Mouse (Mus musculus): ENCODE measurements around the gene A230050P20Rik. TPM values are rescaled to one million over a fixed set of nuclear protein-coding genes. Genes with fewer than 3 reads are reported as not detected.

Gene A230050P20Rik
- polyA plus RNA-seq, 1 experiment from 2014 or later: 6.9 TPM

DNA sequence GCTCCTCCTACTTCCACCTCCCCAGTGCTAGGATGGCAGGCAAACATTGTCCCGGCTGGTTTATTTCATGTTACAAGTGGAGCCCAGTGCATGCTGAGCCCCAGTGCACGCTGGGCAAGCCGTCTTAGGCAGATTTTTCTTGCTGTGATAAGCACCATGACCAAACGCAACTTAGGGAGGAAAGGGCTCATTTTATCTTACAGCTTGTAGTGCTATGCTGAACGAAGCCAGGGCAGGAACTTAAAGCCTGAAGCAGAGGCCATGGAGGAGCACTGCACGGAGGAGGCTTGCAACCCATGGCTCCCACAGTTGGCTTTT is 33.7 kb downstream of the A230050P20Rik start:
- Histone ChIP-seq H3K27ac (replicated peaks) (no peak overlapping the region), H3K27me3 (ENCODE audit: control insufficient read depth, insufficient read depth, low read length) (no peaks in the 10 kb centered on the region), H3K9ac (ENCODE audit: low read length) (no peak overlapping the region), H3K4me3 (ENCODE audit: low read depth, low read length) (no peak overlapping the region), H3K4me1 (replicated peaks; ENCODE audit: control insufficient read depth, insufficient read depth) (0 out of 2 replicates have a peak, but pooled peaks cover 4% of the 10 kb centered on the region), H3K9me3 (ENCODE audit: control insufficient read depth, low read length) (no peaks in the 10 kb centered on the region), H3K4me2 (replicated peaks; ENCODE audit: low read depth) (no peak overlapping the region), H3K36me3 (ENCODE audit: control insufficient read depth, insufficient read depth, low read length) (peaks cover 10% of the 10 kb centered on the region)
- WGBS: 23% methylated on average over 6 of the region's 6 CpGs
- DNase-seq (ENCODE audit: low spot score) (peak; percentile 26), ATAC-seq (ENCODE audit: low FRiP score, low TSS enrichment) (peak; percentile 12; the same call in 1 of the 2 replicates)
- no peak for TF ChIP-seq CTCF (IDR thresholded peaks at IDR 0.05; ENCODE audit: low read depth)
- no peak for TF ChIP-seq EP300 (optimal IDR thresholded peaks at IDR 0.05)

DNA sequence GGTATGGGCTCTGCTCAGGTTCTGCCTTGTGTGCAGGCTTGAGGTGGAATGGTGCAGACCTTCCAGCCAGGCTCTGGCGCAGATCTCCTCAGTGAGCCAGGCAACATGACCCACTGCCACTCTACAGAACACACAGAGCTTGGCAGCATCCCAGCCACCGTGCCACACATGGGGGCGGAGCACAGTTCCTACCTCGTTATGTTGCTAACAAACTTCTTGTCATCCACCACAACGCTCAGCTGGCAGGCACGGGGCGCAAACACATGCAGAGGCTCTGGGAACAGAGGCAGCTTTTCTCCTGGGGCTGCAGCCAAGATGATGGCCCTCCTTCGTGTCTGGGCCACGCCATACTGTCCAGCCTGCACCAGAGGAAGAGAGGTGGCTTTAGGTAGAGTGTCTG is 41.5 kb downstream of the A230050P20Rik start:
- H3K4me1 ChIP-seq (replicated peaks; ENCODE audit: control insufficient read depth, insufficient read depth): no peaks in the 10 kb centered on the region
- no peaks in the 10 kb centered on the region for H3K9me3 ChIP-seq (ENCODE audit: control insufficient read depth, low read length)
- no peaks in the 10 kb centered on the region for H3K27me3 ChIP-seq (ENCODE audit: control insufficient read depth, insufficient read depth, low read length)
- no peak overlapping the region for H3K4me3 ChIP-seq (ENCODE audit: low read depth, low read length)
- WGBS: 93% methylated on average over 9 of the region's 9 CpGs
- no peak overlapping the region for H3K4me2 ChIP-seq (replicated peaks; ENCODE audit: low read depth)
- DNase-seq (ENCODE audit: low spot score) (no peak), ATAC-seq (ENCODE audit: low FRiP score, low TSS enrichment) (no peak)
- H3K36me3 ChIP-seq (ENCODE audit: control insufficient read depth, insufficient read depth, low read length): peaks cover 32% of the 10 kb centered on the region
- TF ChIP-seq CTCF (IDR thresholded peaks at IDR 0.05; ENCODE audit: low read depth): no peak
- no peak for TF ChIP-seq EP300 (optimal IDR thresholded peaks at IDR 0.05)
- H3K27ac ChIP-seq (replicated peaks): no peak overlapping the region
- H3K9ac ChIP-seq (ENCODE audit: low read length): no peak overlapping the region

GRCm38 (mm10) chr9:20916160-20916559 is 47.7 kb downstream of the A230050P20Rik start:
- Histone ChIP-seq H3K36me3 (ENCODE audit: control insufficient read depth, insufficient read depth, low read length) (peaks cover 44% of the 10 kb centered on the region), H3K4me2 (replicated peaks; ENCODE audit: low read depth) (no peak overlapping the region), H3K9me3 (ENCODE audit: control insufficient read depth, low read length) (no peaks in the 10 kb centered on the region), H3K4me1 (replicated peaks; ENCODE audit: control insufficient read depth, insufficient read depth) (no peaks in the 10 kb centered on the region), H3K4me3 (ENCODE audit: low read depth, low read length) (no peak overlapping the region), H3K9ac (ENCODE audit: low read length) (no peak overlapping the region), H3K27ac (replicated peaks) (no peak overlapping the region), H3K27me3 (ENCODE audit: control insufficient read depth, insufficient read depth, low read length) (no peaks in the 10 kb centered on the region)
- peak; percentile 52 for ATAC-seq (ENCODE audit: low FRiP score, low TSS enrichment)
- 83% methylated on average over 4 of the region's 4 CpGs for WGBS
- DNase-seq (ENCODE audit: low spot score): peak; percentile 26
- TF ChIP-seq CTCF (IDR thresholded peaks at IDR 0.05; ENCODE audit: low read depth) (peak; percentile 71), EP300 (optimal IDR thresholded peaks at IDR 0.05) (no peak)

DNA sequence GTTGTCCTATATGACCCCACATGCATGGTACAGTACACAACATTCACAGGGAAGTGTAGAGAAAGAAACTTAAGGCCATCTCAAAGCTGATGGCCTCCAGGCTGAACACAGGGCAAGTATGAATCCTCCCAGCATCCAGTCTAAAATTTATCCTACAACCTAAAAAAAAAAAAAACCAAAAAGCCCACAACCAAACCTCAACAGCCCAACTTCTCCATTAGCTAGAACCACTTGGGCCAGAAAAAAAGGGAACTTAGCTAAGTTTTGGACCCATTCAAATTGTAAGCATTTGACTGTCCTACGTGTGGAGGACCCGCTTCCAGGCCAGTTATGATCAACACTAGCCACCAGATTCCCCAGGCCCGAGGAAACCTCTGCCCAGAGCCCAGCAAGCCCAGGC is 54.8 kb downstream of the A230050P20Rik start:
- Histone ChIP-seq H3K4me1 (replicated peaks; ENCODE audit: control insufficient read depth, insufficient read depth) (no peaks in the 10 kb centered on the region), H3K4me3 (ENCODE audit: low read depth, low read length) (no peak overlapping the region), H3K9me3 (ENCODE audit: control insufficient read depth, low read length) (no peaks in the 10 kb centered on the region), H3K27me3 (ENCODE audit: control insufficient read depth, insufficient read depth, low read length) (no peaks in the 10 kb centered on the region), H3K27ac (replicated peaks) (no peak overlapping the region), H3K9ac (ENCODE audit: low read length) (no peak overlapping the region), H3K36me3 (ENCODE audit: control insufficient read depth, insufficient read depth, low read length) (peaks cover 40% of the 10 kb centered on the region), H3K4me2 (replicated peaks; ENCODE audit: low read depth) (no peak overlapping the region)
- TF ChIP-seq CTCF (IDR thresholded peaks at IDR 0.05; ENCODE audit: low read depth) (no peak), EP300 (optimal IDR thresholded peaks at IDR 0.05) (no peak)
- DNase-seq (ENCODE audit: low spot score) (no peak), ATAC-seq (ENCODE audit: low FRiP score, low TSS enrichment) (no peak)
- WGBS: 85% methylated on average over 3 of the region's 3 CpGs

Small RNA genes lying within 50 kb of the gene (microRNA-seq; reads per million reads assigned to microRNA genes)
- not detected for gene Mir7081

Other genes starting within 250 kb of the A230050P20Rik start
- 451 and 481 TPM in 2 replicates for gene Ubl5, start 225.8 kb upstream of the A230050P20Rik start, polyA plus RNA-seq (2015; fragmentation: Nextera tagmentation; extraction: Ambion mirVana)
- 7.2 and 8.2 TPM in 2 replicates for gene Fbxl12, start 223.9 kb upstream of the A230050P20Rik start, polyA plus RNA-seq (2015; fragmentation: Nextera tagmentation; extraction: Ambion mirVana)
- 28.2 and 28.7 TPM in 2 replicates for gene Pin1, start 216.5 kb upstream of the A230050P20Rik start, polyA plus RNA-seq (2015; fragmentation: Nextera tagmentation; extraction: Ambion mirVana)
- gene Olfm2, start 122.3 kb upstream of the A230050P20Rik start, polyA plus RNA-seq (2015; fragmentation: Nextera tagmentation; extraction: Ambion mirVana): 2.3 and 2.5 TPM in 2 replicates
- 2.4 and 2.6 TPM in 2 replicates for gene Col5a3, start 53.6 kb upstream of the A230050P20Rik start, polyA plus RNA-seq (2015; fragmentation: Nextera tagmentation; extraction: Ambion mirVana)
- not detected in 2 replicates for gene Rdh8, start 50.1 kb upstream of the A230050P20Rik start, polyA plus RNA-seq (2015; fragmentation: Nextera tagmentation; extraction: Ambion mirVana)
- gene Angptl6, start 11.1 kb downstream of the A230050P20Rik start, polyA plus RNA-seq (2015; fragmentation: Nextera tagmentation; extraction: Ambion mirVana): 7.7 and 7.9 TPM in 2 replicates
- 32.4 and 37.3 TPM in 2 replicates for gene Ppan, start 19.5 kb downstream of the A230050P20Rik start, polyA plus RNA-seq (2015; fragmentation: Nextera tagmentation; extraction: Ambion mirVana)
- 215 and 221 TPM in 2 replicates for gene Eif3g, start 30.0 kb downstream of the A230050P20Rik start, polyA plus RNA-seq (2015; fragmentation: Nextera tagmentation; extraction: Ambion mirVana)
- gene Dnmt1, start 91.2 kb downstream of the A230050P20Rik start, polyA plus RNA-seq (2015; fragmentation: Nextera tagmentation; extraction: Ambion mirVana): 17.9 TPM in 2 replicates
- 16.3 and 19.4 TPM in 2 replicates for gene S1pr2, start 108.1 kb downstream of the A230050P20Rik start, polyA plus RNA-seq (2015; fragmentation: Nextera tagmentation; extraction: Ambion mirVana)
- gene Mrpl4, start 134.1 kb downstream of the A230050P20Rik start, polyA plus RNA-seq (2015; fragmentation: Nextera tagmentation; extraction: Ambion mirVana): 87.3 and 90.2 TPM in 2 replicates
- gene Icam1, start 147.3 kb downstream of the A230050P20Rik start, polyA plus RNA-seq (2015; fragmentation: Nextera tagmentation; extraction: Ambion mirVana): 9.5 and 11.9 TPM in 2 replicates
- 0.50 and 0.81 TPM in 2 replicates for gene Icam4, start 160.7 kb downstream of the A230050P20Rik start, polyA plus RNA-seq (2015; fragmentation: Nextera tagmentation; extraction: Ambion mirVana)
- 0.15 and 0.27 TPM in 2 replicates for gene Icam5, start 163.4 kb downstream of the A230050P20Rik start, polyA plus RNA-seq (2015; fragmentation: Nextera tagmentation; extraction: Ambion mirVana)
- gene Zglp1, start 198.5 kb downstream of the A230050P20Rik start, polyA plus RNA-seq (2015; fragmentation: Nextera tagmentation; extraction: Ambion mirVana): not detected in 2 replicates
- 0.11 and 0.24 TPM in 2 replicates for gene Gm49373, start 204.5 kb downstream of the A230050P20Rik start, polyA plus RNA-seq (2015; fragmentation: Nextera tagmentation; extraction: Ambion mirVana)
- 39.4 and 42.3 TPM in 2 replicates for gene Fdx1l, start 205.0 kb downstream of the A230050P20Rik start, polyA plus RNA-seq (2015; fragmentation: Nextera tagmentation; extraction: Ambion mirVana)
- 0.28 and 0.86 TPM in 2 replicates for gene Gm38431, start 223.4 kb downstream of the A230050P20Rik start, polyA plus RNA-seq (2015; fragmentation: Nextera tagmentation; extraction: Ambion mirVana)
- 15.0 and 18.3 TPM in 2 replicates for gene Raver1, start 223.4 kb downstream of the A230050P20Rik start, polyA plus RNA-seq (2015; fragmentation: Nextera tagmentation; extraction: Ambion mirVana)

Measured in stomach, postnatal 0 days (tissue).